Mouse (Mus musculus) embryo, embryonic 9.5 days (tissue): ENCODE data around the gene Nuak2.

Experiments used
- DNase-seq: peaks from one replicate; pipeline ENCODE4 v3.0.0-alpha.2; 2017; ENCODE audit errors: extremely low spot score

The Nuak2 gene

DNA sequence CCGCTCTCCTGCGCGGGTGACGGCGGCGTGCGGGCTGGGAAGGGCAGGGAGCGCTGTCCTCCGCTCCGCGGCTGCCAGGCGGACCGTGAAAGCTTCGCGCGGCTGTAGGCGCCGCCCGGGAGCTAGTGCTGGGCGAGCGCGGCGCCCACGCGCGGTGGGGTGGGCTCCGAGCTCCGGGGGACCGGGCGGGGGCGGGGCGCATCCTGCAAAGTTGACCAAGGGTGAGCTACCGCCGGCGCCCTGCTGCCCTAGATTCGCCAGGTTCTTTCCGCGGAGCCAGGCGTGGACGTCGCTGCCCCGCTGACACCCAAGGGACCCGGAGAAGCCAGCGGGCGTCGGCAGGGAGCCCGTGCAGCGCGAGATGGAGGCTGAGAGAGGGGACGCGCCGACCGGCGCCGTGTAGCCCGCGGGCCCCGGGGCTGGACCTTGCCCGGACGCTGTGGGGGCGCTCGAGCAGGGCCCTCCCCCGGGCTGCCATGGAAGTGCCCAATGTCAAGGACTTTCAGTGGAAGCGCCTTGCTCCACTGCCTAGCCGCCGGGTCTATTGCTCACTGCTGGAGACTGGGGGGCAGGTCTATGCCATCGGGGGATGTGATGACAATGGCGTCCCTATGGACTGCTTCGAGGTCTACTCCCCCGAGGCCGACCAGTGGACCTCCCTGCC, 17.0 kb upstream of the Nuak2 start:
- peak; percentile 61 for DNase-seq

DNA sequence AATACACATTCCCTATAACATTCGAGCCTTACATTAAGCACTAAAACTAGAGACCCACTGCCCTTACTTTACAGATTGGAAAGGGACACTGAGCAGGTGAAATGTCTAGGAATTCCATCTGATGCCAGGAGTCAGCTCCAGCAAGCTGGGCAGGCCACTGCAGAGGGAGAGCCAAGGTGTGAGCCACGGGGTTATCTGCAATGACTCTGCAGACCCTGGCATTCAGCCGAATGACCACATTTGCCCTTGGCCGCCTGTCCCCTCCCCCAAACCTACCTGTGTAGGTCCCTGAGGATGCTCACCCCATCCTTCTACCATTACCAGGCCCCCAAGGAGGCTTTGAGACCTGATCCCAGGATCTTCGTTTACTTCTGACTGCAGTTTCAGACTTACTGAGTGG, 16.2 kb upstream of the Nuak2 start:
- no peak for DNase-seq

DNA sequence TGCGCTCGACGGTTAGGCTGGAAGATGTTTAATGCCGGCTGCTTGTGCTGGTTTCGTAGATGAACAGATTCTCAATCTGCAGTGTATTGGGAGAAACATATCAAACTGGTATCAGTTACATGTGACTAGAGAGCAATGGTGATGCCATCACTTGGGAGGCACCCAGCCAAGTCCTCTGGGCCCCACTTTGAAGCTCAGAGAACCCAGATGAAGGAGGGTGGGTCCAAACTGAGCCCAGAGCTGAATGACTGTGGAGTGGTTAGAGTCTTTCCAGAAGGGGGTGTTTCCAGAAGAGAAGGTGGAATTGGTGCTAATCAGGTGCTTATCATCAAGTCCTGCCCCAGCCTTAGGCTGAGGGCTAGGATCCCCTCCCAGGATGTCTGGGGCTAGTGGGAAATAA, 14.7 kb upstream of the Nuak2 start:
- no peak for DNase-seq

DNA sequence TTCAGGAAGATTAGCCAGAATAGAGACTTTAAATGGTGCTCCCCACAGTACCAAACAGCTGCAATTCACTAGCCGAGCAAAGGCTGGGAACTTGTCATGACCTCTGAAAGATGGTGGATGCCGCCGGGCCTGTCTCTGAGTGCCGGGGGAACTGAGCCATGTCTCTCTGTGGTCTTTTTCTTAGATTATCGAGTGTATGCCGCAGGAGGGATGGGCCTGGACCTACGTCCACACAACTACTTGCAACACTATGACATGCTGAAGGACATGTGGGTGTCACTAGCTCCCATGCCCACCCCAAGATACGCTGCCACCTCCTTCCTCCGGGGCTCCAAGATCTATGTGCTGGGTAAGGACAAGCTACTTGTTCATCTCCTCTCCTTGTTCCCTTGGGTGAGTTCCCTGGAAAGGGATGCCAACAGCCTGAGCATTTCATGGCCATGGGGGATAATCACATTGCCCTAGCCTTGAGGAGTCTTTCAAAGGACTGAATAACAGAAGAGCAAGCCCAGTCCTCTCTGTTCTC, 13.5 kb upstream of the Nuak2 start:
- DNase-seq = no peak

DNA sequence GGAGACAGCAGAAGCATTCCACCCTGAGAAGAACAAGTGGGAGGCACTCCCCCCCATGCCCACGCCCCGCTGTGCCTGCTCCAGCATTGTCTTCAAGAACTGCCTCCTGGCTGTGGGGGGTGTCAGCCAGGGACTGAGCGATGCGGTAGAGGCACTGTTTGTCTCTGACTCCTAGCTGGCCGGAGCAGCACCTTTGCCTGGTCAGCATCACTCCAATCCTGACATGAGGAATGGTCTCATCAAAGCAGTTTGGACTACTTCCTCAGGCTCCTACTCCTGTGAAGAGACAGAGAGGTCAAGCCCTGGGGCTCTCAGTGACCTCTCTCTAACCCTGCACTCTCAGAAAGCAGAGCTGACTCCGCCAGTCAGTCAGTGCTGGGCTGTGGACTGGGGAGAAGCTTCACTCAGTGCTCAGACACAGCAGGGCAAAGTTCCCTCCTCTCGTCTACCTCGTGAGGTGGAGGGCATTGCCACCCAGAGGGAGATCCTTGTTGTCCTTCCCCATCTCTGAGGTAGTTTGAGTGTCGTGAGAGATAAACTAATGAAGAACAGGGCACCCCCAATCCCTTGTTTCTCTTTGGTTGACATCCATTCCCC, 11.2 kb upstream of the Nuak2 start:
- DNase-seq = peak; percentile 65

DNA sequence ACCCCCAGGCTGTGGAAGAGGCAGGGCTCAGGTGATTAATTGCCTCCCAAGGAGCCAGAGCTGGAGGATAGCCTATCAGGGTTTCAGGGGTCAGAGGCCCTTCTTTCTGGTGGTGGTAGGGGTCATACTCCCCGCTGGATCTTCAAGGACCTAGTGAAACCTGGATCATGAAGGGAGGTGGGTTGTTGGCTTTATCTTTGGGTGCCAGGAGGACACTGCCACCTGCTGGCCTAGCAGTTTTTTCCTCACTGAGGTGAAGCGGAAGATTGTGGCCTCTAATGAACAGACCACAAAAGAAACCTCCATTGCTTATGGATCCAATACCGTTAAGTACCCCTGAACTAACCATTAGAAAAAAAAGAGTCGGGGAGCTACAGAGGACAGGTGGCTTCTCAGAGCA, 9.8 kb upstream of the Nuak2 start:
- peak; percentile 62 for DNase-seq

DNA sequence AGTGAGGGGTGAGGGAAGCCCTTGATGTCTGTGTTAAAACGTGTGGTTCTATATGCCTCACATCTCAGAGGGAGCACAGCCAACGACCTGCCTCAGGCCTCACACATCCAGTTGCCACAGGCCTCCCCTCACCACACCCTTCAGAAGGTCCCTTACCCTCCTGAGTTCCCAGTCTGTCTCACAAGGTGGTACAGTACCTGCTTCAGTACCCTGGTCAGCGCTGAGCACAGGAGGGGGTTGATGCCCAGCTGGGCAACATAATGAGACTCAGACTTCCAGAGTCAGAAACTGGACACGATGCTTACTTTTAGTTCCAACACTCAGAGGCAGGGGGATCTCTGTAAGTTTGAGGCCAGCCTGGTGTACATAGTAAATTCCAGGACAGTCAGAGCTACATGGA, 9.1 kb upstream of the Nuak2 start:
- no peak for DNase-seq

DNA sequence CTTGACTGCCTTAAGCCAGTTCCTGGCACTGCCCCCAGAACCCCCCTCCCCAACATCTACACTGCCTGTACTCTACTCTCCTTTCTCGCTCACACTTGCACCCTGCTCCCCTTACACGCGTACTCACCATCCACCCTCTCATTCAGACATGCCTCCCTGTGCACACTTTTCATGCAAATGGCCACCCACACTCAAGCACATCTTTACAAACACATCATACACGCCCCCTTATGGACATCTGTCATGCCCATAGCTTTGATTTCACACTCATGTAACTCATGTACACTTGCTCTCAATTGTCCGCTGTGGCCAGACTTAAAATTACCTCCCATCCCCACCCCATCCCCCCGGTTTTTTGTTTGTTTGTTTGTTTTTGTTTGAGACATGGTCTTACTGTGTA, 8.0 kb upstream of the Nuak2 start:
- DNase-seq = no peak

DNA sequence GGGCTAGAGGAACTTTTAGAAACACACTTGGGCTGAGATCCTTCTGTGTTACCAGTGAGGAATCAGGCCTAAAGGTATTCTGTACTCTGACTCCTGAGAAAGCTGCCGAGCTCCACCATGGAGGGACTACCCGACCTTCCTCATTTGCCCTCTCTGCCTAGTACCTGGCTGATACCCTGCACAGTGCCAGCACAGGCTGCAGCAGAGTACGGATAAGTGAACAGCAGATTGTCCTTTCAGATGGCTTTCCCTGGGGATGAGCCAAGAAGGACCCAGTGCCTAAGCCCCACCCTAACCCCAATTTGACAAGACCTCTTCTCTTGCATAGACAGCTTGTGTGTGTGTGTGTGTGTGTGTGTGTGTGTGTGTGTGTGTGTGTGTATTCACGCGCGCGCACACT, 7.3 kb upstream of the Nuak2 start:
- no peak for DNase-seq

DNA sequence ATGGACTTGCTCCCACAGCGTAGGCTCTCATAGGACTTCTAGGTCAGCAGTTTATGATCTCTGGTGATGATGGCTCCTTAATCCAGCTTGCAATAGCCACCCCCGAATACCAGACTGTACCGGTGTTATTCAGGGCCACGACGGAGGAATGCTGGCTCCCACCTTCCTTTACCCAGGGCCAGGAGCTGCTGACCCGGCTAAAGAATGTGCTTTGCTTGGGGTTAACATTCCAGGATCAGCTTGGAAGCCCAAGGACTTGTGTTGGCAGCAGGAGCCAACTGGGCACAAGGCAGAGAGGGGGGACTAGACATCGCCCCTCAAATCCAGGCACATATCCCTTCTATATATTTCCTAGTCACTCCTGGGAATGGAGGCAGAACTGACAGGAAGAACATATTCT, 5.2 kb upstream of the Nuak2 start:
- DNase-seq = no peak

DNA sequence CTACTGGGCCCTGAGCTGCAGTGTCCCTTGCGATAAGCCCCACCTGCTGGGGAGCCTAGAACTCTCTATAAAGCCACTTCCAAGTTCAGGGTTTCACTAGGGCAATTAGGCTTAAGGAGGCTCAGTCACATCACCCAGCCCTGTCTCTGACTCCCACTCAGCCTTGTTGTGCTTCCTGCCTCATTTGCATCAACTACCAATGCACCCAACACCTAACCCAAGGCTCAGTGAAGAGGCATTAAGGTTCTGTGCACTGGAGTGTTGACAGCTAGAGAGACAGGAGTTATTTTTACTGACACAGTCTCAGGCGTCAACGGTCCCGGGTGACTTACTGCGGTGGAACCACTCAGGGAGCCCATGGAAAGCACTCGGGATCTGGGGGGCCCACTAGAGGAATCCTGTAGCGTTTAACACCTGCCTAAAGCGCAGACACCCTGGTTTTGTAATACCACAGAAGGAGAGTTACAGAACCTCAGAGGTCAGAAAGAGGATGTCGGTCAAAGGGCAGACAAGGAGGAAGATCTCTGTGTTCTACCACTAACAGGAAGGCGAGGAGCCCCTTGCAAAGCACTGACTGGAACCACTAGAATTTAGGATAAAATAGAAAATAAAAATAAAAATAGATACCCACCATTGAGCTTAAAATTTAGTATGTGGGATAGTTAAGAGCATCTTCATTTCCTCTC, 4.6 kb upstream of the Nuak2 start:
- DNase-seq = no peak

DNA sequence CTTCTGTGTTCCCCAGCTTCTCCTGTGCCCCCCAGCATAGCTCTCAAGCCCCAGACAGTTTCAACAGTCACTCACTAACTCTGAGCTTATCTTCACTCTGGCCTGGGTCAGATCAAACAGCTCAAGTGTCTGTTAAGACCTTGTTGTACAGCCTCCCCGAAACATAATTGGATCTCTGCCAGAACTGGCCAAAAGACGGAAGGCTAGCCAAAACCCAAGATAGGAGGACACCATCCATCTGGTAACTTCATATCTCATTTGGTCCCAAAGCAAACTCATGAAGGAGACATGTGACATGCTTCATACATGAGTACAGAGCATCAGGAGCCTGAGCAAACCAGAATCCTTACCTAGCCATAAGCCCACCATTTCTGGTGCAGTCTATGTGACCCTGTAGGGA, 3.9 kb upstream of the Nuak2 start:
- no peak for DNase-seq

DNA sequence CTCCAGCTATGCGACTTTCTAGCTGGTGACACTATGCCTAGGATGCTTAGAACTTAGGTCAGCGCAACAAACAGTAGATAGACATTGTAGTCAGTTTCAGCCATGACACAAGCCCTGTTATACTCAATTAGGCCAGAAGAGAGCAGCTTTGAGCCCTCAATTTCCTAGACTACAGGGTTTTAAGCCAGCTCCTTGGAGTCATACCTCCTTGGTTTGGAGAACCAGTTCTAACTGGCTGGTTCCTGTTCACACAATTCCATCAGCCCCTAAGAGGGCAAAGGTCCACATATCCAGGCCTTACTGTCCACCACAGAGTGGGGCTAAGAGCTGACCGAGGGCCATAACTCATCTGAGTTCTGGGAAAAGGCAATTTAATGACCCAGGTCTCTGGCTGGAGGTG, 3.2 kb upstream of the Nuak2 start:
- DNase-seq = peak; percentile 74

DNA sequence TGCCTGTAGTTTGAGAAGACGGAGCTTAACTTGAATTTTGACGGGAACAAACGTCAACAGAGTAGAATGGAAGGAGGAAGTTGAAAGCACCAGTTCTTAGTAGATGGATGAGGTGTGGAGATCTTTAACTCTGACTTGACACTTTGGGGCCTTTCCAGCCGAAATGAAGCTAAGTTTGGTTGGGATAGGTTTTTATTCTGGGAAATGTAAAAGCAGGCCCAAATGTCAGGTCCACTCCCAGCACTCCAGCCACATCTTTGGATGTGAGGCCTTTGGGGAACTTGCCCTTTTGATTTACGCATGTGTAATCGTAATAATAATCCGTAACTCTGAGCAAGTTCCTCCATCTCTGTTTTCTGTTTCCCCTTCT, 684 bp downstream of the Nuak2 start:
- no peak for DNase-seq

DNA sequence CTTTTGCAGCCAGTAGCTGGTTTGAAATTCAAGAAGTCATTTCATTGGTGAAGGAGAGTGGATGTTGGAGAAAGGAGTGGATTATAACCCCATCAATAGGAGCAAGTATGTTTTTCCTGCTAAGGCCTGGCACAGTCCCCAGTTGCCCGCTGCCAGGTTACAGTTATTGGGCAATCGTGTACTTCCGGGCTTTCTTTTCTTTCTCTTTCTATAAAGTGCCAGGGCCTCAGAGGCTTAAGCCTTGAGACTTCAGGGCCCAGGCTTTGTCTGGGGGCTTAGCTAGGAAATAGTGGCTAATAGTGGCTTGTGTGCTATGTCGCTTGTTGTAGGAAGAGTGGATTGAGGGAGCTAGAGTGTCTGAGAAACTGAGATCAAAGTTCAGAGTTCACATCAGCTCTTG, 1.5 kb downstream of the Nuak2 start:
- DNase-seq = no peak

DNA sequence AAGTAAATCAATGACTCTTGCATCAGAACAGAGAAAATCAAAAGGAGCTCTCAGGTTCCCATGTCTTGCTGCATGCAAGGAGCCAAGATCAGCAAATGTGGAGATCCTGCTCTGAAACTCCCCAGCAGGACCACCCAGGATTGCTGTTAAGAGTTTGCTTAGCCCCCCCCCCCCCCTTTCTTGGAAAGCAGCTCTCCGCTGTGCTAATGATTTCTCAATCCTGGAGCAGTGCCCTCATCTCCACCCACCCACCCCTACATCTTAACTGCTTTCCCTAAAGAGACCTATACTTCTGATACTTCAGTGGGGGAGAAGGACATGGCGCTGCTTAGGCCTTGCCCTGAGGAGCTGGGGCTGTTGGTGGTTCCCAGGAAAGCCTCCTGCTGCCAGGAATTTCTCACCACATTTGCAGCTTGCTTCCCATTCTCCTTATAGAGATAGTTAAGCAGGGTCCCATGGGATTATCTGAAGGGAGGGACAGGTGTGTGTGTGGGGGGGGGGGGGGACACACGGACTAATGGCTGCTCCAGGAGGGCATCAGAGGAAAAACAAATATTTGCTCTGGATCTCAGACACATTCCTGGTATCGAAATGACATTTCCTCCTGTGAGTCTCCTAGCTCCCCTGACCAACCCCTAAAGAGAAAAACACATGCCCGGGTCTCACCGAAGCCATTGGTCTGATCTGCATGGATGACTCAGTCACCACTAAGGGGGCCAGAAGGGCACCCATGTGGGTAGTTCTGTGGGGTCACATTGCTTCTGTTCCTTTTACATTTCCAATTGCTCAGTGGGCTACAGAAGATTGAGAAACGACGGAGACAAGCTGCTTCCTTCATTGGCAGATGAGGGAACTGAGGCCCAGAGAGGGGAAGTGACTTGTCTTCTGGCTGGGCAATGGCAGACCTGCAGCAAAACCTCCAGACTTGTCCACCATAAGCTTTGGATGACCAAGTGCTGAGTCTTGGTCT, 2.3 kb downstream of the Nuak2 start:
- DNase-seq = no peak

DNA sequence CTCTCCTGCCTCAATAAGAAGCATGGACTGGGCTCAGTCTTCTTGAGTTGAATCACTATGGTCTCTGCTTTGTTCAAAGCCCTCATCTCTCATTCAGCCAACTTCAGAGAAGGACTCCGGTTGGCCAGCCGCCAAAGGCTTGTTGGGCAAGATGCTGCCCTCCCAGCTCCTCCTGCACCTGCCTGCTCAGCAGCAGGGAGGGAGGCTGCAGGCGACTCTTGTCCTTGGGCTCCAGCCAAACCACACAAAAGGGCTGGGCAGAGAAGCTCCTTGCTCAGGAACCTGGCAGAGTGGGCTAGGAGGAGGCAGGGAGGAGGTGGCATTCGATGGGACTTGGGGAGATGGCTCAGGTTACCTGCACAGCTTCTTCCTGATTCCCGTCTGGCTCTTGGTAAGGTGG, 3.3 kb downstream of the Nuak2 start:
- DNase-seq = no peak

DNA sequence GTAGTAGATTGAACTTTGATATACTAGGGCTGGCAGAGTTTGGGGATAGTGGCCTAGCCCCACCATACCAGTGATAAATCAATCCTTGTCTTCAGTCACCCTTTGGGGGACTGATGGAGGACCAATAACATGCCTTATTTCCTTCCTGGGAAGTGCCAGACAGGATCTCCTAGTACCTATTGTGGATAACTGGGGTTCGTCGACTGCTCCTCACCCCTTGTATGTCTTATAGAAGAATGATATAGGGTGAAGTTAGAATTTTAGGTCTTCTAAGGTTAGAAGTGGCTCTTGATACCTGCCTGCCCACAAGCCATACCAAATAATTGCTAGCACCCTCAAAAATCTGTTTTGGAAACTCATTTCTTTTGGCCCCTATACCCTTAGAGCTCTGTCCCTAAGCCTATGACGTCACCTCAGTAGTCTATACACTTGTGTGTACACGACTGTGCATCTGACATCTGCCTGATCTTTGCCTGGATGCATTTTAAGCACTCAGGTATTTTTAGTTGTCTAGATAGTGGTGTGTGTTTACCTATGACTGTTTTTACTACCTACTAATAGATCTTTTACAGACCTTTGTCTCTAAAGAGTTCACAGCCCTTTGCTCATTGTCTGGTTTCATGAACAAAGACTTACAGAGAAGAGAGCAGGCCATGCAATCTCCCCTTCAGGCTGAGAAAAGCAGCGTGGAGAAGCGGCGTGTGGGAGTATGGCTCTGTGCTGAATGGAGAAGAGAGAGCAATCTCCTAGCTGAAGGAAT, 6.1 kb downstream of the Nuak2 start:
- peak; percentile 42 for DNase-seq

DNA sequence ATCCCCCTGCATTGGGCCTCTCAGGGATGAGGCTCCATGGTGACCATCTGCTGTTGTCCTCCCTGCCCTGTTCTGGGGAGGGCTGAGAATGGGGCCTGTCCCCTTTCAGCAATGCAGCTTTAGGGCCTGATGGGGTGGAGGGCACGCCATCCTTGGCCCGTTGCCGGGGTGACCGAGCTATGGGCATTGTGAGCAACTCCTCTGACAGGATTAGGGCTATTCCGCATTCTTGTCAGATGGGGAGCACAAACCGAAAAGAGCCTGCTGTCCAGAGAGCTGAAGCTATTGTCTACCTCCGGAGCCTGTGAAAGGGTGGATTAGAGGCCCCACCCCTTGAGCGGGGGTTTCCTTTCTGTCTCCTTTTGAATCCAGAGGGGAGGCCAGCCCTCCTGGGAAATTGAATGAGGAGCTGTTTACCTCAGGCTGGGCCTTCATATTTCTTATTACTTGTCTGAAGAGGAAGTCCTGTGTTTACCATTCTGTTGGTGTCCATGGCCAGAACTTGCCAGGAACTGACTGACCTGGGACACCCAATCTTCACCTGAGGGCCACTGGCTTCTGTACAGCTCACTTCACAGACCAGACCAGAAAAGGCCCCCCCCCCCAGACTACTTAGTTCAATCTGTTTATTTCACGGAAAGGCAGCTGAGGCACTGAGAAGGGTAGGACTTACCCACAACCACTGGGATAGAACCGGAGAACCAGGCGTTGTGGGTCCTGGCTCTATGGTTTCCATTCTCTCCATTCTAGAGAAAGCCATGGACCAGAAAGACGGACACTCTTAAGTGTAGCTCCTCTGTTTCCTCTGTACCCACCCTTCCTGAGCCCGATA, 7.0 kb downstream of the Nuak2 start:
- peak; percentile 86 for DNase-seq

DNA sequence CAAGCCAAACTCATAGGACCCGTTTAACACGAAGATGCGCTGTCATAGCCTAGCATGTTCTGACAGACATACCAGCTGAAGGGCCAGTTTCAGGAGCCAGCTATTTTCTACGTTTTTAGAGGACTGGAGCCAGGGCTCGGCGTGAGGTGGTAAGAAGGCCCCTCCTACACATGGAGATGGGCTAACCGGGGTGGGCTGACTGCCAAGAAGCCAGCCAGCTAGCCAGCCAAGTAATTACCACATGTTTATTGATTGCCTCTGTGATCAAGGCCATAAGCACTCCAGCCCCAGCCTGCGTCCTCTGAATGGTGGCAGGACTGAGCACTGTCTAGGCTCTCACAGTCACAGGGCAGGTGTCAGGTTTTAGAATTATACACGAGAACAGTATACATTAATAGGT, 10.9 kb downstream of the Nuak2 start:
- DNase-seq = no peak
